Mouse (Mus musculus): Measurements from ENCODE around the gene Rp9.
A peak's percentile ranks its signal among the peaks of the same experiment; 100 is the strongest.

Rp9 gene

DNA sequence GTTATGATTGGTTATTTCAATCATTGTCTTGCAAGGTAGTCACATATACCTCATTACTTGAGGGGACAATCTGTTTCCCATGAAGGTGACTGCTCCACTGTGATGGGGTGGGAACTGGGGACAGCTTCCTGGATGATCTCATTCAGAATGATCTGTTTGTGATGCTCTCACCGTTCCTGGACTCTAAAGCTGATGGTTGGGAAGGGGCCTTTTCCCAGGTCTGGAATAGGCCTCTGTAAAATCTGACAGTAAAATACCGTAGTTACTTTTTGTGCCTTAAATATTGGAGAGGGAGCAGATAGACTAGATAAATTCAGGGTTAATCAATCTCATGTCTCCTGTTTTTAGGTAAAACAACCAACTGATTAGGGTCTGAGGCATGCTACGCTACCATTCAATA is at the start of gene Rp9:
Gene Rp9, minus strand, starts transcription at position 101 of the 400 bp plus-strand sequence.
- no peak for DNase-seq

DNA sequence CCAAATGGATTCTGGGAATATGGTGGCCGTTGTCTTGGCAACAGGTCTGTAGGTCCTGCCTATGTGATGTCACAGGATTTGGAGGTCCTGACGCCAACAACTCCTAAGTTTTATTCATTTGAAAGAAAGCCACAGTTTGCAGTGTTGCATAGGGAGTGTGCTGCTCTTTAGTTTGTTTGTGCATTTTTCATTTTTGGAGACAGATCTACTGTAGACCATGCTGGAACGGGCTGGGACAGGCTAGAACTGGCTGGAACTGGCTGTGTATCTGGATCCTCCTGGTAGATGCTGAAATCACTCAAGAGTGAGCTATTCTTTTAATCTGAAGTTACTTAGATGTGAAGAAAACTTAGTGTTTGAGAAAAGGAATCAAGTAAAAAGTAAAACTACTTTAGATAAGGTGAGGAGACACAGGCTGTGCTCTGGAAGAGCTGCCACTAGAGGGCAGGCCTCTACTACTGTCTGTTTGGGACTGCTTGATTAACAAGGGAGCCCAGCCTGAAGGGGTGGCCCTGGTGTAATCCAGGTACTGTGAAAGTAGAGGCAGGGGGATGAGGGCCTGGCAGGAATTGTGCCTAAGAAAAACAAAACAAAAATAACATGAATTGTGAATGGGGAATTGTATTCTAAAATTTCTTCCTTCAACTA is 49.0 kb upstream of the Rp9 start:
- DNase-seq = peak; percentile 57

DNA sequence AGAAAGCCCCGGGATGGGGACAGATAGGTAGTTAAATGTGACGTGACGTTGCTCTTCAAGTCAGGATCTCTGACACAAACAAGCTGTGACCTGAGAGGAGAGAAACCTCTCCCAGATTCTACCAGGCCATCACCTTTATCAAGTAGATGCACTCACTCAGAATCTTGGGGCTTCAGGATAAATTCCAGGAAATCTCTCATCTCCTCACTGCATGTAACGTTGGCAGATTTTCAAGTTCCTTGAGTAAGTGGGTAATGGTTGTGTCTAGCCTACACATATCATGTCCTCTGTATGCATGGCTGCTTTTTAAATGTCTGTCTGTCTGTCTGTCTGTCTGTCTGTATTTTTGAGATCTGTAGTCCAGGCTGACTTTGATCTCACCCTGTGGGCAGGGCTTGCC is 45.5 kb upstream of the Rp9 start:
- DNase-seq = no peak

DNA sequence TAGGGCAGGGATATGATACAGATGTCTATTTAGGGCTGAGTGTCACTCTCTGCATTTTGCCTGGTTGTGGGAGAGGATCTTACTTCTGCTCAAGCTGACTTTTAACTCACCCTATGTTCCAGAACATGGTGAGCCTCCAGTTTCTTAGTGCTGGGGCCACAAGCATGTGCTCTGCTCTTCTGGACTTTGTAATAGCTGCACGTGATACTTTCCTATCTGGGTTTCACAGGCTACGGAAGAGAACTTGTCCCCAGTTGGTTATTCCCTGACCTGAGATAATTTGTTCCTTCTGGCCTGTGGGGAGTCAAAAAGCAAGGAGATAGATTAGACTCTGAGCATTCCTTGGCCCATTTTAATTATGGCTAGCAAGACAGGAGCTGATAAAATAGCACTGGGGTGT is 36.0 kb upstream of the Rp9 start:
- no peak for DNase-seq

DNA sequence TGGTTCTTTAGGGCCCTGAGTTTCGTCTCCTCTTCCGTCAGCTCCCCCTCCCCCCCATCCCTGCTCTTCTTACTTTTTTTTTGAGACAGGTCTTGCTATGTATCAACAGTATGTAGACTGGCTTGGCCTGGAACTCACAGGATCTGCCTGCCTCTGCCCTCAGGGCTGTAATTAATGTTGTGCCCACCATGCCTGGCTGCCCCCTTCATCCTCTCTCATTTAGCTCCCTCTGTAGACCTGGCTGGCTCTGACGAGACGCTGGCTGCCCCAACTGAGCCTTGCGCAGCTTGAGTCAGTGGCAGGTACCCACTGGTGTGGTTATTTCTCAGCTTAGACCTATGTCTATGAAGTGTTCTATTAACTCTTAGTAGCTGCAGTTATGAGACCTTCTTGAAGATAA is 34.0 kb upstream of the Rp9 start:
- no peak for DNase-seq

DNA sequence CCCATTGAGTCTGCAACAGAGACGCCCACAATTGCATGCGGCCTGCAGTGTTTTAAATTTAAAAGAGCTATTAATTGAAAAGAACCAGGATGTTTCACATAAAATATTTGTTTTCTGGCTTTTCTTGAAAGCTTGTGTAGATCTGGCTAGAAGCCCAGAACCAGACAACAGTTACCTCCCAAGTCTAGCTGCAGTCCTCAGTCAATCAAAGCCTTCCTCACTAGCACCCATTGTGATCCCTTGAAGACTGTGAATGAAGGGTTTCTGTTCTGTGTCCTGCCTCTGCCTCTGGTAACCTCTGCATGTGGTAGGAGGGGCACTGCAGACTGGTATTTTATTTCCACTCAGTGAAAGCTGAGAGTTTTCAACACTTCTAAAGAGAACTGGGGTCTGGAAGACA is 33.4 kb upstream of the Rp9 start:
- no peak for DNase-seq

DNA sequence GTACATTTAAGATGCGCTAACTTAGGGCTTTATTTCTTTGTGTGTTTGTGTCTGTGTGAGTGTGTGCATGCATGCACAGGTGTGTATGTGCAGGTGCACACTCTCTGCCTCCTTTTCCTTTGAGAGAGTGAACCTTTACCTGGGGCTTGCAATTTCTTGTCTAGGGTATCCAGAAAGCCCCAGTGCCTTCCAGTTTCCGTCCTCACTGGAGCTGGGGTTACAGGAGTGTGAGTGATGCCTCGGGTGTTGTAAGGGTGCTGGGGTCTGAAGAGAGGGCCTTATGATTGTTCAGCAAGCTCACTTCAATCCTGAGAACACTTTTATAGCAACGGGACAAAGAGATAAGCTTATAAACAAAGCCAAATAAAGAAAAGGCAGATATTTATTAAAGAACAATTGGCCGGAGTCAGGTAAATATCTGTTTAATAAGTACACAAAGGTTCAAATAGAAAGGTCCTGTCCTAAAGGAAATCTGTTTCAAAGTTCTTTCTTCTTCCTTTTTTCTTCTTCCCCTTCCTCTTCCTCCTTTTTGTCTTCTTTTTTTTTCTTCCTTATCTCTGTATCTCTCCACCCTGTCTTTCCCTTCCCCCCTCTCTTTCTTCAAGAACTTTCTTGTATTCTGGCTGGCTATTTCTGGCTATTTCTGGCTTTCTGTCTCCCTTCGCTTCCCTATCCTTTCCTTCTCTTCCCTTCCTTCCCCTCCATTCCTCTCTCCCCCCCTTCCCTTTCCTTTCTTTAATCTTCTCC is 27.7 kb upstream of the Rp9 start:
- no peak for DNase-seq

DNA sequence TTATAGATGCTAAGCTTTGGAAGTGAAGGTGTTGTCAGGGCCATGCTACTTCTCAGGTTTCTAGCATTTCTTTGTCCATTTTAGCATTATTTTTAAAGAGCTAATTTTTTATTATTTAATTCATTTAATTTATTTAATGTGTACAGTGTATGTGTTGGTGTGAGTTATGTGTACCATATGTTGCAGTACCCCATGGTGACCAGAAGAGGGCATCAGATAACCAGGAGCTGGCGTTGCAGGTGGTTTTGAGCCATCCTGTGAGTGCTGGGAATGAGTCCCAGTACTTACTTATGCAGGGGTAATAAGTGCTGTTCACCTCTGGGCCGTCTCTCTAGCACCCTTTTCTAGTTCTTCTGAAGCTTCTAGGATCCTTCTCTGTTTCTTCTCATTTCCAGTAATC is 25.6 kb upstream of the Rp9 start:
- no peak for DNase-seq

DNA sequence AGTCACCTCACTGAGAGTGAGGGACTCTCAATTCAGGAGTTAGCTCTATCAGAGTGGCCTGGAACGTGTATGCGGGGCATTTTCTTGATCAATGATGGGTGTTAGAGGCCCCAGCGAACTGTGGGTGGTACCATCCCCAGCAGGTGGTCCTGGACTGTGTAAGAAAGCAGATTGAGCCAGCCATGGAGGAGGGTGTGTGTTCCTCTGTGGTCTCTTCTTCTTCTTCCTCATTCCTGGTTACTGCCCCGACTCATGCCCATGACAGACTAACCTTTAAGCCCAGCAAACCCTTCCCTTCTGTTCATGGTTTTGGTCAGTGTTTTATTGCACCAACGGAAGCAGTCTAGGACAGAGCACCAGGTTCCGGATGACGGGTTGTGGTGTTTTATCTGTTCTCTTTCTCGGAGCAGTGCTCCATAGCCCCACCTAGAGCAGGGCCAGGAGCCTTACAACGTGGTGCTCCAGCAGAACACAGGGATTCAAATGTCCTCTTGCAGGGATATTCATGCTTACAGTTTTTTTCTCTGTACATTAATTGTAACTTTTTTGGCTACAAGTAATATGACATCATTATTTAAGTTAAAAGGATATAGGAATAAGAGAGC is 24.8 kb upstream of the Rp9 start:
- DNase-seq = no peak

DNA sequence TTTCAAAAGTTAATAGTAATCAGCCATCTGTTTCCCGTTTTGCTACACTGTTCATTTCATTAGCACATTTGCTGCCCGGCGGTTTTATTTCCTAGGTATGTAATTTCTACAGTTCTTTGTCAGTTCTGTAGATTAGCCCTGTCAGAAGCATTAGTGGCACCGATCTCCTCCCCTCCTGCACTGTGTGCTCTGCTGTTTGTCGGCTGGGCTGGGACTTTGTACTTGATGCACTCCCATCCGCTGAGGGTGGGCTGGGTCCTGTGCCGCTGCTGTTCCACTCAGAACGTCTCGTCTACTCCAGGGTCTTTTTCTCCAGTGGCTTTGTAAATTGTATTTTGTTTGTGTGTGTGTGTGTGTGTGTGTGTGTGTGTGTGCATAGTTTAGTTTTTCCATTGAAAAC is 19.4 kb upstream of the Rp9 start:
- no peak for DNase-seq

DNA sequence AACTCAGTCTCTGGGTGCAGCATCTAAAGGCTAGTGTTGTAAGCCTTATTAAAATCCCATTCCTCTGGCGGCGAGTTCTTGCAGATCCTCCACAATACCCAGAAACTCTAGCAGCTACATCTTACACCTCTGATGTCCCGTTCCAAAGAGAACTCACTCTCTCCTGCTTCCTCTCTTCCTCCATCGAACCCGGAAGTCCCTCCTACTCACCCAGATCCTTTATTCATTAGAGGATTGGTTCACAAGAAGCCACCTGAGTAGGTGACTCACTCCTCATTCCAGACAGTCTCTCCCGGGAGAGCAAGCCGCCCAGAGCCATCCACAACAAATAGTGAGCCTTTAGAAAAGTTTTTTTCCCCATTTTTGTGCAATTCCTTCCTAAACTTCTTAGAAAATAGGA is 16.7 kb upstream of the Rp9 start:
- no peak for DNase-seq

DNA sequence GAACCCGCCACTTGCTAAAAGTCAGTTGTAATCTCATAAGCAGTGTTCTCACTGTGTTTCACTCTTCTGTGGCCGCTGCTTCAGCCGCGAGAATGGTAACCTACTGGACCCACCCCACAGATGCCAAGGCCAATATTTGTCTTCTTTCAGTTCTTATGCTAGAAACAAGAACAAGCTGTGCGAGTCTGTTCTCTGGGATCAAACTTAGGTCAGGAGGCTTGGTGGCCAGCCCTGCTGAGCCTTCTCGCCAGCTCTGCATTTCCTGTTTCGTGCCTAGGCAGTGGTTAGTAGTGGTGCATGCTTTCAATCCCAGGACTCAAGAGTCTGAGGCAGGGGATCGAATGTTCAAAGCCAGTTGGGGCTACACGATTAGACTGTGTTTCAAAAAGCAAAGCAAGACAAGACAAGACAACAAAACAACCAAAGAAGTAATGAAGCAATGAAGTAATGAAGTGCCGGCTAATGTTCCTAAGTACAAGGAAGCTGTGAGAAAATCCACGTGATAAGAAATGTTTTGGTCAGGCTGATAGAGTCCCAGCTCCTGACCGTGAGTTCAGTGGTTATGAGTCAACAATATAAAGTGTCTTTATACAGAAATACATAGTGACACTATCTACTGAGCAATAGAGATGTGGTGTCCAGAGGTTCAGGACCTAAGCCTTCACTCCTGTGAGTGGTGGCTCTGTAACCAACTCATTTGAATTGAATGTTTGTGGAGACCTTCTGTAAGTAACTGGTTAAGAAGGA is 15.2 kb upstream of the Rp9 start:
- DNase-seq = no peak

DNA sequence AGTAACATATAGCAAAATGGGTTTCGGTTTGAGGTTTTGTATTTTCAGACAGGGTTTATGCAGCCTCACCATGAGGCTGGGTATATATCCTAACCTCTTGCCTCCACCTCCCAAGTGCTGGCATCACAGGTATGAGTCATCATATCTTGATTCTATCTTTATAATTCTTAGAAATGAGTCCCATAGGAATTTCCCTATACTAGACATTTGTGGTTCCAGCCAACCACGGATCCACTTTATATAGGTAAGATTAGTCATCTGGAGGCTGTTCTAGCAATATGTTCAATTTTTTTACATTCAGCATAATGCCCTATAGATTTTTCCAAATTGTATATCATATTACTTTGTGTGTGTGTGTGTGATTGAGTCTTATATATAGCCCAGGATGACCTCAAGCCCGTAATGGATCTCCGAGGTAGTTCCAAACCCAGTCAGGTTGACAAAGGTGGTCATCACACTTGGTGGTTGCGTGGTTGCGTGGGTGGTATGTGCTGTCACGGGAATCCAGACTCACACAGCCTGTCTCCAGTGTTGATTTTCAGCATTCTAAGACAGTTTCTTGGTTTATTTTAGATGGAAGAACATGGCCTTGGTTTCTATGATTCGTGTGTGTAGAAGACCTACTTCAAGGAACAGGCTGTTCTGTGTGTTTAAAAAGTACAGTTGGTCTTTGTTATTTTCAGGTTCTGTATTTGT is 14.5 kb upstream of the Rp9 start:
- DNase-seq = no peak

DNA sequence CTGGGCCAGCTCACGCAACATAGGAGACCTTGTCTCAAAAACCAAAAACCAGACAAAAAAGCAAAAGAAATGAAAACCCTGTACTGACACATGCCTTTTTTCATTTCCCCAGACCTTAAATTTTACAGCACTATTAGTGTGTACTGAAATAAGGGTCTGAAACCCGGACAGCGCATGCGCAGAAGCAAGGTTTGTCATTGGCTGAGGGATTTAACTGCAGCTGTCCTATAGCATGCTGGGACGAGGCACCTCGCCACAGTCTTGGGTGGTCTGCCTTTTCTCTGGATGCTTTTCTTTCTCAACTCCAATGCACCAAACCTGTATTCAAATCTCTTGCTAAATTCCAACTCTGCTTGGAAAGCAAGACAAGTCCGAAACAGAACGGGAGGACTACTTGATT is 9.4 kb upstream of the Rp9 start:
- no peak for DNase-seq

DNA sequence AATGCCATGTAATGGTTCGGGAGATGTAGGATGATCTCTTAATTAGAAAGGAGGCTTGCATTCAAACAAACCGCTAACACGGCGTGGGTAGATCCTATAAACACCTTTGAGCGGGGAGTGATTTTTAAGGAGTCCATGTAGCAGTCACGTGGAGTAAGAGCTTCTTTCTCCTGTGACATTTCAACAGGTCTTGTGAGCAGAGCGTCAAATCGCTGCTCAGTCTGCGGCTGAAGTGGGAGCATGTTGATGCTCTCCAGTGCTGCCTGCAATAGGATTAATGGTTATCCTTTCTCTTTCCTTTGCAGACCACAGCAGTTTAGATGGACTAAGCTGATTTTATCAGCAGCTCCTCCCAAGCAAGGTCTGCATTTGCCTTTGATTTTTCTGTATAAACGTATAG is 6.7 kb upstream of the Rp9 start:
- DNase-seq = no peak

DNA sequence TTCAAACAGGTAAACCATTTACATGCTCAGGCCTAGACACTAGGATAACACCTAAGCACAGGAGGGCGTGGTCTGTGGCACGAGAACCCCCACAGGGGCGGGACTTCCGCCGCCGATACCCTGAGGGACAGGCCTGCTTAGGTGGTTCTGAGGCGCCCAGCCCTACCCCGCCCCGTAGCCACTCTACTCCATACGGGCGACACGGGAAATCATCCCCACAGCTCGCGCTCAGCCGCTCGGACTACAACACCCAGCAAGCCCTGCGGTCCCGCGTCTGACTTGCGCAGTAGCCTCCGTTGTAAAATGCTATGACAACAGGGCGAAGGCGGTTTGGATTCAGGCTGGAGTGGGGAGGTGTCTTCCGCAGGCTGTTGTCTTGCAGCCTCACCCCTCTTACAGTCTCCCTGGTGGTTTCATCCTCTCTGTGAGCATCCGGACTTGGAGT is 5.9 kb upstream of the Rp9 start, which contains the start of gene Bbs9:
Gene Bbs9, plus strand, starts transcription at position 292 of the 445 bp plus-strand sequence.
- DNase-seq = peak; percentile 93

DNA sequence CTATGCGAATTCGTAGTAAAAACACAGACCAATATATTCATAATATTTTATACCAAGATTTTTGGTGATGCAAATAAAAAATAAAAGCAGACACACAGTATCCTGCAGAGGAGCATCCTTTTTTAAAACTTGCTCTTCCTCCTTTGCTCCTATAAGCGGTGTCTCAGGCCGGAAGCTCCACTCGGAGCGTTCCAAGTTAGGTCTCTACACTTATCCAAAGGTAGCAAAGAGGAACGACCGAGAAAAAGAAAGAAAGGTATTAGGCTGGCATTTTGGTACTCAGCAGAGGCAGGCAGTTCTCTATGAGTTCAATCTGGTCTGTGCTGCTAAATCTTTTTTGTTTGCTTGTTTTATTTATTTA is 664 bp downstream of the Rp9 start:
- DNase-seq = no peak

DNA sequence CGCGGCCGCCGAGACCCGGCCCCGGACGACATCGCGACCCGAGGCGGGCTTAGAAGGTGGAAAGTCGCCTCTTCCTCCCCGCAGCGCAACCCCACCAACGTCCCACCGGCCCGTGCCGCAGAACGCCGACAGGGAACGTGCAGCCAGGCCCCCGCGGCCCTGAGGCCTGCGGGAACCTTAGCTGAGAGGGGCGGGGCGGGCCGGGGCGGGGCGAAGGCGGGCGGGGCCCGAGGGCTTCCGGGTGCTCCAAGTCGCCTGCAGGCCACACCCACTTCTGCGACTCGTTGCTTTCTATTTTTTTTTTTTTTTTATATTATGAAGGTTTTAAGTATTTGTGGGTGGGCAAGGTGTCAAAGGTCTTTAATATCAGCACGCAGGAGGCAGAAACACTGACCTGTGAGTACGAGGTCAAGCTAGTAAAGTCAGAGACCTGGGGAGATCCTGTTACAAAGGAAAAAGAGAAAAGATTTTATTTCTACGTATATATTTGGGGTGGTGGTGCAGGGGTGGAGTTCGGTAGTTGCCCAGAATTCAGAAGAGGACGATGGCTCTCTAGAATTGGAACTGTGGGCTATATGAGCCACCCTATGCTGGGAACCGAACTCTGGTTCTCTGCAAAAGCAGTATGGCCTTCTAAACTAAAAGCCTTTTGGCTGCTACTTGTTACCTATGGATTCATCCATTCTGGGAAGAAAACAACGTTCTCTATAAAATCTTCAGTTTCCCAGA is 1.2 kb downstream of the Rp9 start:
- no peak for DNase-seq

DNA sequence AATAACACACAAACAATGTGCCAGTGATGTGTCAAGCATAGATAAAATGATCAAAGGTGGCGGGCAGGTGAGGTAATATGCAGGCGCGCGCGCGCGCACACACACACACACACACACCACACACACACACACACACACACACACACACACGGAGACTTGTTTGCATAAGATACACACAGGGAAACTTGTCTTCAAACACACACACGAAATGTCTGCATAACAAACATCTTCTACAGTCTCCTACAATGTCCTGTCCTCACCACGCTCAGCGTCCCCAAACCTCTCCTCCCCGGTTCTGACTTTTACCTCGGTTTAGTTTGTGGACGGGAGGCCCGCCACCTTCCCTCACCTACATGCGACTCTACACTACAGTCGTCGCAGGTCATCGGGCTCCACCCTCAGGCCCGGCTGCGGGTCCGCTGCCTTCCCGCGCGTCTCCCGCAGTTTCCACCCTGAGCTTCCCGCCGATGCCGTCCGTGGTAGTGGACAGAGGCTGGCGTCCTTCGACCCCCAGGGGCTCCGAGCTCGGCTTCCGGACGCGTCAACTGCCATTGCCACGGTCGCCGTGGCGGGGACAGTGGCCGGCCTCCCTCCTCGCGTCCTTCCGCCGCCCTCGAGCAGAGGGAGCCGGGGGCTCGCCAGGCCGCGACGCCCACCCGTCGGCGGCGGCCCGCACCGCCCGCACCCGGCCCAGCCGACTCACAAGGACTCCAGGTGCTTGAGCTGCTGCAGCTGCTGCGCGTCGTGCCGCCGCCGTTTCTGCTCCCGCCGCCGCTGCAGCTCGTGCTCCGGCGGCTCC is 2.0 kb downstream of the Rp9 start:
- peak; percentile 50 for DNase-seq

DNA sequence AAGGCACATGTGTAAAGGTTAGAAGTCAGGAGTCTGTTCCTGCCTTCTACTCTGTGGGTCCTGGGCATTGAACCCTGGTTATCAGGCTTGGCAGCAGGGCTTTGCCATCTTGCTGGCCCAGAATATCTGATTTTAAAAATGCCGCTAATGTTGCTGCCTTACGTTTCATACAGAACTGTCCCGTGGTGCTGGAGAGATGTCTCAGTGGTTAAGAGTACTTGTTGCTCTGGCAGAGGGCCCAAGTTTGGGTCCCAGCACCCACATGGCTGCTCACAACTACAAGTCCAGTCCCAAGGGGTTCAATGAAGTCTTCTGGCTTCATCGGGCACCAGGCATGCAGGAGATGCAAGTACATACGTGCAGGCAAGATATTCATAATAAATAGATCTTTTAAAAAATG is 3.3 kb downstream of the Rp9 start:
- DNase-seq = no peak

DNA sequence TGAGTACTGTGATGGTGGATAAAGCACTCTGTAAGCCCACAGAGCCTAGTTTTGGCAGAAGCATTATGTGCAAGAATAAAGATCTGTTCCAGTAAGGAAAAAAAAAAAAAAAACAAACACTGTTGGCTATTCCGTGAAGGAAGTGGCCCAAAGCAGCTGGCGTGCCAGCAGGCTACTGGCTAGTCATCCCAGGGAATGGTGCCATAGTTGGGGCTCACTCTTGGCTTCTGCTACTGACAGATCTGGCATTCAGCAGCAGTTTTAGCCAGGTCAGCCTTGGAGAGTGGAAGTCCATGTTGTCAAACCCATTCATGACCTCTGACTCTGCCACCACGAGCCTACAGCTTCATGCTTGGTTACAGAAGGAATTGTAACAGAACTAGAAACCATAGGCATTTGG is 7.6 kb downstream of the Rp9 start:
- no peak for DNase-seq
